Mouse (Mus musculus) hindbrain, postnatal 0 days (tissue): ENCODE data around the gene Ncor2. TPM values are rescaled to one million over a fixed set of nuclear protein-coding genes. Genes with fewer than 3 reads are reported as not detected.

Experiments used
- ATAC-seq: fragments of 200-750 bp; cut with Nextera tagmentation; 2 replicates; pipeline ENCODE4 v1.8.0; 2017; ENCODE audit warnings: mild to moderate bottlenecking, moderate TSS enrichment, moderate library complexity
- DNase-seq: peaks from one replicate; pipeline ENCODE4 v3.0.0-alpha.2; 2015; ENCODE audit warnings: low spot score
- H3K27ac ChIP-seq: fragments of 300-500 bp; sonication (generic); 2 replicates; pipeline ENCODE4 v1.5.1; 2014; ENCODE audit warnings: mild to moderate bottlenecking
- H3K27me3 ChIP-seq: fragments of 300-500 bp; sonication (generic); 2 replicates; pipeline ENCODE4 v1.6.1; 2014; ENCODE audit warnings: low read length, mixed read lengths; ENCODE audit not compliant: insufficient read depth
- H3K36me3 ChIP-seq: fragments of 300-500 bp; sonication (generic); 2 replicates; pipeline ENCODE4 v1.6.1; 2014; ENCODE audit warnings: low read length, mixed read lengths; ENCODE audit not compliant: insufficient read depth
- H3K4me1 ChIP-seq: fragments of 300-500 bp; sonication (generic); 2 replicates; pipeline ENCODE4 v1.6.1; 2014; ENCODE audit warnings: antibody characterized with exemption, low read length, mixed read lengths; ENCODE audit not compliant: insufficient read depth
- H3K4me2 ChIP-seq: fragments of 300-500 bp; sonication (generic); 2 replicates; pipeline ENCODE4 v1.6.1; 2014; ENCODE audit warnings: low read depth, mild to moderate bottlenecking, low read length, moderate library complexity, mixed read lengths
- H3K4me3 ChIP-seq: fragments of 300-500 bp; sonication (generic); 2 replicates; pipeline ENCODE4 v1.5.1; 2014; ENCODE audit warnings: low read length
- H3K9ac ChIP-seq: fragments of 300-500 bp; sonication (generic); replicated peaks from 2 replicates; pipeline ENCODE4 v1.6.1; 2014; ENCODE audit warnings: mild to moderate bottlenecking, low read length, moderate library complexity, mixed read lengths
- H3K9me3 ChIP-seq: fragments of 300-500 bp; sonication (generic); 2 replicates; pipeline ENCODE4 v1.6.1; 2016; ENCODE audit warnings: low read length, mixed read lengths
- CTCF ChIP-seq: IDR thresholded peaks from 2 replicates; pipeline ENCODE4 v1.5.1; 2016; ENCODE audit warnings: antibody characterized with exemption, control low read depth, low read depth
- WGBS: fragments of 180-500 bp; shearing (Covaris S2); extraction: QIAGEN DNeasy Blood & Tissue Kit; methylation state at CpG from one replicate; pipeline ENCODE4 v1.1.7; 2014; 5-methylcytosine and 5-hydroxymethylcytosine counted together
- polyA plus RNA-seq: library from polyadenylated mRNA; unstranded; fragments of >200 nt; fragmentation: Nextera tagmentation; extraction: Ambion mirVana; gene quantifications from 2 replicates; pipeline ENCODE4 v1.2.1, GENCODE M21; 2015
- total RNA-seq: library from RNA; depleted of rRNA; stranded (reverse); fragments of >200 nt; gene quantifications from 2 replicates; pipeline ENCODE4 v1.2.3, GENCODE M21; 2014

The Ncor2 gene
- total and polyA plus RNA-seq, 2 experiments from 2014 or later, result 22.7 to 35.4 TPM

- TF ChIP-seq CTCF, result no peak
- Histone ChIP-seq H3K27ac (no peak overlapping the region), H3K27me3 (no peaks in the 10 kb centered on the region), H3K9me3 (no peaks in the 10 kb centered on the region), H3K9ac (no peak overlapping the region), H3K4me2 (no peak overlapping the region), H3K36me3 (no peaks in the 10 kb centered on the region), H3K4me1 (no peaks in the 10 kb centered on the region), H3K4me3 (no peak overlapping the region)
- WGBS, result 61% methylated on average over 25 of the region's 25 CpGs
- no peak for DNase-seq
- no peak for ATAC-seq
Observed at GRCm38 (mm10) chr5:125193478-125194439, 14.7 kb upstream of the Ncor2 start.

- H3K4me2 ChIP-seq, result no peak overlapping the region
- no peaks in the 10 kb centered on the region for H3K27me3 ChIP-seq
- WGBS, result 25% methylated on average over 9 of the region's 9 CpGs
- H3K9ac ChIP-seq, result no peak overlapping the region
- no peak overlapping the region for H3K4me3 ChIP-seq
- H3K36me3 ChIP-seq, result no peaks in the 10 kb centered on the region
- TF ChIP-seq CTCF, result no peak
- no peak overlapping the region for H3K27ac ChIP-seq
- H3K9me3 ChIP-seq, result no peaks in the 10 kb centered on the region
- ATAC-seq (no peak), DNase-seq (no peak)
- no peaks in the 10 kb centered on the region for H3K4me1 ChIP-seq
Observed at GRCm38 (mm10) chr5:125191608-125192007, 12.6 kb upstream of the Ncor2 start.

DNA sequence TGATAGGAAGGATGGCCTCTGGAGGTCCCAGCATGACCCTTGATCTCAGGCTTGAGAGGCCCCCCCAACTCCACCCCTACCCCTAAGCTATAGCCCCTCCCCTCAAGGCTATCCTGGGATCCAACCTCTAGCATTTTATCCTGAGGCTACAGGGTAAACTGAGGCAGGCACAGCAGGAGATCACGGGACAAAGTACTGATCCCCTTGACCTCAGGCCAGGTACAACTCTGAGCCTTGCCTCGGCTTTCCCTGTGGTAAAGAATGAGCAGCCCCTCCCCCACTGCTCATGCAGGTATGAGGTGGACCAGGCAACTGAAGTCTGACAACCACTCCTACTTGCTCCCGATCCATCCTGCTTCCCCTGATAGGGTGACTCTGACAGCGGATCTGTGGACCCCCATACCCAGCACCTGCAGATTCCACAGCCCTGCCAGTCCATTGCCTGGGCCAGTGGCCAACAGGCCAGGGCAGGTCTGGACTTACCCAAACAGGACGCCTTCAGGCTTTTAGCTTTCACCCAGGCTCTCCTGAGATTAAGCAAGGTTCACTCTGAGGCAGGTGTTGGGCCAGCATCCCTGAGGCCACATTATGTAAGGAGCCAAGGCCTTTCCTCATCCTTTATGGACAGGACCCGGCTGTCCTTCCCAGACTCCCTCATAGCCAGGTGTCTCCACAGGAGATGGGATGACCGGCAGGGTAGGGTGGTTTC, 11.2 kb upstream of the Ncor2 start:
- H3K4me3 ChIP-seq, result no peak overlapping the region
- H3K4me1 ChIP-seq, result no peaks in the 10 kb centered on the region
- no peak for TF ChIP-seq CTCF
- DNase-seq, result no peak
- H3K9me3 ChIP-seq, result no peaks in the 10 kb centered on the region
- WGBS, result 86% methylated on average over 7 of the region's 7 CpGs
- H3K27ac ChIP-seq, result no peak overlapping the region
- ATAC-seq, result no peak
- H3K27me3 ChIP-seq, result no peaks in the 10 kb centered on the region
- H3K36me3 ChIP-seq, result no peaks in the 10 kb centered on the region
- no peak overlapping the region for H3K4me2 ChIP-seq
- no peak overlapping the region for H3K9ac ChIP-seq

GRCm38 (mm10) chr5:125189625-125190024, 10.6 kb upstream of the Ncor2 start:
- H3K36me3 ChIP-seq, result no peaks in the 10 kb centered on the region
- ATAC-seq, result no peak; the same call in 1 of the 2 replicates
- peak; percentile 72 for DNase-seq
- H3K27ac ChIP-seq, result no peak overlapping the region
- H3K9me3 ChIP-seq, result no peaks in the 10 kb centered on the region
- H3K4me1 ChIP-seq, result no peaks in the 10 kb centered on the region
- TF ChIP-seq CTCF, result peak; percentile 80
- no peaks in the 10 kb centered on the region for H3K27me3 ChIP-seq
- no peak overlapping the region for H3K4me2 ChIP-seq
- WGBS, result 60% methylated on average over 11 of the region's 11 CpGs
- H3K9ac ChIP-seq, result no peak overlapping the region
- H3K4me3 ChIP-seq, result no peak overlapping the region

DNA sequence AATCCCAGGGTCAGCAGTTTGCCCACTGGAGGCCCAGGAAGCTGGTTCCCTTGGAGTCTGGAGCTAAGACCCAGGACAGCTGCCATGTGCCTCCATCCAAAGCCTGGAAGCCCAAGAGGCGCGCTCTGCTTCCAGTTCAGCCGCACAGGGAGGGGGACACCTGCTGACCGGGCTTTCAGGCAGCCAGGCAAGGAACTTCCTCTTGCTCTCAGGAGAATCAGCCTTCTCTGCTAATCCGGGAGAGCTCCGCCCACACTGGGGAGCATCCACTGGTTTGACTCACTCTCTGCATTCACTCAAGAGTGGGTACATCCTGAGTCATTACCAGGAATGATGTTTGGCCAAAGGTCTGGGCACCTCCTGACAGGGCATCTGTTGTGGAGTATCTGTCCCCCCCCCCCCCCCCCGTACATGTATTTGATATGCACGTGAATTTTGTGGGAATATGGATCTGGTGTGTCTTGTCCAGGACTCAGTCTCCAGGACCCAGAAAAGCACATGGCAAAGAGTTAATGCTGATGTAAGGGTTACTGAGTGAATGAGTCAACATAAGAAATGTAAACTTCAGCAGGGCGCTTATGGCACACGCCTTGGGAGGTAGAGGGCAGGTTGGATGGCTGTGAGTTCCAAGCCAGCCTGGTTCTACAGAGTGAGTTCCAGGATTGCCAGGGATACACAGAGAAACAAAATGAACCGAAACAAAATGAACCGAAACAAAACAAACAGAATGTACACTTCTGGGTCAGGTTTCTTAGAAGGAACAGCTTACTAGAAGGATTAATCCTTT, 10.0 kb upstream of the Ncor2 start:
- ATAC-seq, result no peak
- 35% methylated on average over 12 of the region's 12 CpGs for WGBS
- TF ChIP-seq CTCF, result peak; percentile 10; the same call in 1 of the 2 replicates

GRCm38 (mm10) chr5:125184826-125185225, 5.8 kb upstream of the Ncor2 start:
- H3K27ac ChIP-seq, result no peak overlapping the region

More for the DNA sequence above, 10.0 kb upstream of the Ncor2 start:
- Histone ChIP-seq H3K4me3 (no peak overlapping the region), H3K36me3 (no peaks in the 10 kb centered on the region), H3K4me1 (no peaks in the 10 kb centered on the region), H3K9ac (no peak overlapping the region), H3K9me3 (no peaks in the 10 kb centered on the region), H3K27me3 (no peaks in the 10 kb centered on the region), H3K27ac (no peak overlapping the region), H3K4me2 (no peak overlapping the region)
- DNase-seq, result peak; percentile 17

More at GRCm38 (mm10) chr5:125184826-125185225, 5.8 kb upstream of the Ncor2 start:
- DNase-seq, result no peak
- H3K4me2 ChIP-seq, result no peak overlapping the region
- peaks cover 10% of the 10 kb centered on the region for H3K4me1 ChIP-seq
- no peaks in the 10 kb centered on the region for H3K36me3 ChIP-seq
- H3K27me3 ChIP-seq, result no peaks in the 10 kb centered on the region
- no peak for TF ChIP-seq CTCF
- H3K4me3 ChIP-seq, result no peak overlapping the region
- ATAC-seq, result no peak
- H3K9me3 ChIP-seq, result no peaks in the 10 kb centered on the region
- WGBS, result 34% methylated on average over 6 of the region's 6 CpGs
- H3K9ac ChIP-seq, result no peak overlapping the region
